Mouse (Mus musculus): ENCODE data around the gene Mgat5.

Gene Mgat5

GRCm38 (mm10) chr1:127396569-127397349, 191.9 kb downstream of the Mgat5 start:
- DNase-seq: no peak

GRCm38 (mm10) chr1:127397396-127397795, 192.6 kb downstream of the Mgat5 start:
- DNase-seq: no peak

- DNase-seq: no peak
These were observed 193.4 kb downstream of the Mgat5 start for GRCm38 (mm10) chr1:127398186-127398585.

- no peak for DNase-seq
These were observed 195.4 kb downstream of the Mgat5 start for GRCm38 (mm10) chr1:127400198-127400597.

GRCm38 (mm10) chr1:127400666-127401065, 195.9 kb downstream of the Mgat5 start:
- no peak for DNase-seq

- no peak for DNase-seq
These were observed 199.8 kb downstream of the Mgat5 start for GRCm38 (mm10) chr1:127404655-127405054.

- DNase-seq: no peak
These were observed 204.2 kb downstream of the Mgat5 start for GRCm38 (mm10) chr1:127408957-127409423.

- no peak for DNase-seq
These were observed 204.7 kb downstream of the Mgat5 start for GRCm38 (mm10) chr1:127409512-127409911.

- peak; percentile 27 for DNase-seq
These were observed 209.7 kb downstream of the Mgat5 start for GRCm38 (mm10) chr1:127414500-127414899.

- DNase-seq: no peak
These were observed 211.1 kb downstream of the Mgat5 start for GRCm38 (mm10) chr1:127415896-127416295.

GRCm38 (mm10) chr1:127416971-127417370, 212.2 kb downstream of the Mgat5 start:
- no peak for DNase-seq

- DNase-seq: no peak
These were observed 214.2 kb downstream of the Mgat5 start for GRCm38 (mm10) chr1:127418916-127419575.

GRCm38 (mm10) chr1:127419581-127419980, 214.8 kb downstream of the Mgat5 start:
- no peak for DNase-seq

- DNase-seq: no peak
These were observed 215.6 kb downstream of the Mgat5 start for GRCm38 (mm10) chr1:127420383-127420782.

GRCm38 (mm10) chr1:127420795-127421194, 216.0 kb downstream of the Mgat5 start:
- DNase-seq: no peak

GRCm38 (mm10) chr1:127422565-127422964, 217.8 kb downstream of the Mgat5 start:
- DNase-seq: peak; percentile 23

GRCm38 (mm10) chr1:127425021-127425532, 220.3 kb downstream of the Mgat5 start:
- no peak for DNase-seq

GRCm38 (mm10) chr1:127430290-127430689, 225.5 kb downstream of the Mgat5 start:
- DNase-seq: no peak

GRCm38 (mm10) chr1:127434829-127435228, 230.0 kb downstream of the Mgat5 start:
- no peak for DNase-seq

GRCm38 (mm10) chr1:127437091-127437490, 232.3 kb downstream of the Mgat5 start:
- DNase-seq: no peak

- DNase-seq: no peak
These were observed 234.7 kb downstream of the Mgat5 start for GRCm38 (mm10) chr1:127439452-127439891.

- DNase-seq: no peak
These were observed 236.2 kb downstream of the Mgat5 start for GRCm38 (mm10) chr1:127441007-127441406.

GRCm38 (mm10) chr1:127441736-127442135, 236.9 kb downstream of the Mgat5 start:
- no peak for DNase-seq
